In the genomic region with DNA sequence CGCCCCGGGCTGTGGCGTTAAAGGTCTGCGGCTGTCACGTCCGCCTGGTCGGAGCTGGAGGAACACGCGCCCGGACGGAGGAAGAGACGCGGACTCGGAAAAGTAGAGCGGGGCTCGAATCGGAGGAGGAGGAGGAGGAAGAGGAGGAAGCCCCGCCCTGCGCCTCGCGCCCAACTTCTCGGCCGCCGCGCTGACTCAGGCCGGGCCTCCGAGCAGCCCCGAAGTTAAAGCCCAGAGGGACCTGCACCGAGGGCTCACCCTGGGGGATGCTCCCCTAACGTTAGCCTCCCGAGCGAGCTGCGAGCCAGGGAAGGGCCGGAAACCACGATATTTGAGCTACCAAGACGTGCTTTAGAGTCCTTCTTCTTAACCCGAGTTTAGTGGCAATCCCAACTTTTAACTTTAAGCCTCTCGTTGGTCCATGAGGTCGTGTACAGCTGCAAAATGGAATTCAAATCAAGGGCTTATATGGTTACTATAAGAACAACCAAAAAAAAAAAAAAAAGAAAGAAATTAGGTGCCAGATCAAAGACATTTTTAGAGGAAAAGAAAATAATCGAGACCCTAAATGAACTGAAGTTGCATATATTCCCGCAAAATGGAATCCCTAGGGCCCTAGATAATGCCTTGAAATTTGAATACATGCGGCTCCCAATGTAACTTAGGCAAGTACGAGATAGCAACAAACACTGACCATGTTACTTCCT, we compare ENCODE assay signal across 7 mouse cellular contexts. TPM values are rescaled to one million over a fixed set of nuclear protein-coding genes. Genes with fewer than 3 reads are reported as not detected.
DNase-seq lines count a peak whose midpoint lies in the region; ATAC-seq and TF ChIP-seq lines count a peak whose summit lies in the region.

TSS of gene Ecpas (minus strand) at position 121 of the 707 bp plus-strand sequence.

- 4% methylated on average over 43 of the region's 43 CpGs for WGBS in intestine, embryonic 16.5 days
- 2% methylated on average over 43 of the region's 43 CpGs for WGBS in small intestine, adult 2 months

- H3K4me3 ChIP-seq in intestine, embryonic 16.5 days (ENCODE audit: low read length) = peak within 1 kb of the TSS; percentile 93
- peak within 1 kb of the TSS; percentile 70 for H3K4me3 ChIP-seq in small intestine, adult 2 months (ENCODE audit: low read depth, low read length)

- peak within 1 kb of the TSS; percentile 77 for H3K4me2 ChIP-seq in intestine, embryonic 16.5 days (ENCODE audit: low read depth, low read length)

- H3K4me1 ChIP-seq in intestine, embryonic 16.5 days (ENCODE audit: control insufficient read depth, insufficient read depth, low read length) = peaks cover 8% of the 10 kb centered on the region
- H3K4me1 ChIP-seq in small intestine, adult 2 months (ENCODE audit: control insufficient read depth, insufficient read depth, insufficient read length, low read length) = peaks cover 9% of the 10 kb centered on the region; the same call in 1 of the 2 replicates

- no peak; the same call in 1 of the 2 replicates for TF ChIP-seq POLR2A in small intestine, adult 2 months (IDR thresholded peaks at IDR 0.05; ENCODE audit: low read depth, low read length)

- peak; percentile 79 for ATAC-seq in intestine, embryonic 16.5 days

- peak within 1 kb of the TSS; percentile 97 for H3K9ac ChIP-seq in intestine, embryonic 16.5 days (ENCODE audit: low read depth, low read length)

- no peak for TF ChIP-seq CTCF in small intestine, adult 2 months (IDR thresholded peaks at IDR 0.05; ENCODE audit: extremely low read depth, insufficient read length, insufficient replicate concordance, low read depth, low read length)

- no peaks in the 10 kb centered on the region for H3K36me3 ChIP-seq in intestine, embryonic 16.5 days (ENCODE audit: control insufficient read depth, insufficient read depth, low read length)
- no peaks in the 10 kb centered on the region for H3K36me3 ChIP-seq in small intestine, adult 2 months (ENCODE audit: control insufficient read depth, insufficient read depth, low read length)

- intact Hi-C loops in left cerebral cortex, postnatal 36 days (cut with DNase I) = loop anchor here (2.0 kb wide), 1 partner anchor 30 kb away; the partner anchor contains the start of gene Zkscan16

- DNase-seq in adrenal gland, adult 2 months = peak; percentile 94
- DNase-seq in embryo, embryonic 9.5 days (ENCODE audit: extremely low spot score) = peak; percentile 88
- no peak for DNase-seq in gonadal fat pad, adult 2 months (ENCODE audit: low read depth)
- no peak for DNase-seq in left cerebral cortex, postnatal 36 days (ENCODE audit: low spot score in 2 of 2)
- peak; percentile 83 for DNase-seq in mesoderm, embryonic 11.5 days (ENCODE audit: low read depth, low spot score)

- no peaks in the 10 kb centered on the region for H3K9me3 ChIP-seq in intestine, embryonic 16.5 days (ENCODE audit: control insufficient read depth, low read length)

- peak within 1 kb of the TSS; percentile 98 for H3K27ac ChIP-seq in intestine, embryonic 16.5 days (ENCODE audit: low read length)
- H3K27ac ChIP-seq in small intestine, adult 2 months (ENCODE audit: insufficient read depth, low read depth, low read length) = peak within 1 kb of the TSS; percentile 91

- H3K27me3 ChIP-seq in intestine, embryonic 16.5 days (replicated peaks; ENCODE audit: control insufficient read depth, insufficient read depth, low read length) = no peaks in the 10 kb centered on the region
- no peaks in the 10 kb centered on the region for H3K27me3 ChIP-seq in small intestine, adult 2 months (ENCODE audit: control insufficient read depth, insufficient read depth, low read length)

RNA-seq across cellular contexts. Expression of gene Ecpas, which starts in this region (rescaled TPM):
- total RNA-seq in adrenal gland, adult 2 months (2021) = 100 to 1,000 TPM; 132 to 194 TPM
- 55.6 and 63.9 TPM in 2 replicates for polyA plus RNA-seq in adrenal gland, adult 2 months (2012; rRNA removed)
- polyA plus RNA-seq in gonadal fat pad, adult 2 months (2012; rRNA removed) = 16.8 and 21.2 TPM in 2 replicates
- 21.4 and 23.7 TPM in 2 replicates for polyA plus RNA-seq in intestine, embryonic 16.5 days (2015; fragmentation: Nextera tagmentation; extraction: Ambion mirVana)
- total RNA-seq in left cerebral cortex, postnatal 36 days (2021) = 100 to 1,000 TPM; 107 to 141 TPM
- polyA plus RNA-seq in small intestine, adult 2 months (2012; rRNA removed) = 13.5 and 25.8 TPM in 2 replicates

Comparison
In these comparisons a context has a peak if more than half of its experiments do, and no peak if none do; other contexts are left out.
1. DNase-seq: peak in adrenal gland, adult 2 months (single experiment), embryo, embryonic 9.5 days (single experiment) and mesoderm, embryonic 11.5 days (single experiment); none in gonadal fat pad, adult 2 months (single experiment) and left cerebral cortex, postnatal 36 days (0 of 2).